ENCODE assay signal across 8 mouse cellular contexts in genomic region chr6:40471720-40472010, GRCm38 (mm10). TPM values are rescaled to one million over a fixed set of nuclear protein-coding genes. Genes with fewer than 3 reads are reported as not detected.
A peak's percentile ranks its signal among the peaks of the same experiment; 100 is the strongest.
DNase-seq lines count a peak whose midpoint lies in the region; ATAC-seq and TF ChIP-seq lines count a peak whose summit lies in the region.
"Had no signal": no experiment of that assay in that cellular context is flagged by ENCODE, and none has a peak within 500 bp of the region (broad histone marks: within the 10 kb centered on the region; RNA-seq: fewer than 3 reads in every experiment).

No protein-coding gene starts in this region.

- 2% methylated on average over 7 of the region's 7 CpGs for WGBS in lung, postnatal 0 days
- whole genome bisulfite sequencing in embryonic facial prominence, embryonic 13.5 days, result under 1% methylated on average over 7 of the region's 7 CpGs
- WGBS in intestine, postnatal 0 days, result under 1% methylated on average over 7 of the region's 7 CpGs
- WGBS in small intestine, adult 2 months, result under 1% methylated on average over 7 of the region's 7 CpGs

- peak overlapping the region; percentile 76 for H3K9ac ChIP-seq in lung, postnatal 0 days (replicated peaks; ENCODE audit: low read depth)
- peak overlapping the region; percentile 97 for H3K9ac ChIP-seq in embryonic facial prominence, embryonic 13.5 days
- peak overlapping the region; percentile 81 for H3K9ac ChIP-seq in intestine, postnatal 0 days (ENCODE audit: low read depth, low read length)

- peaks cover 3% of the 10 kb centered on the region; the same call in 1 of the 2 replicates for H3K4me1 ChIP-seq in lung, postnatal 0 days (ENCODE audit: insufficient read depth, low read depth, low read length)
- peaks cover 11% of the 10 kb centered on the region for H3K4me1 ChIP-seq in embryonic facial prominence, embryonic 13.5 days
- H3K4me1 ChIP-seq in intestine, postnatal 0 days (replicated peaks; ENCODE audit: control insufficient read depth, insufficient read depth, low read length), result no peaks in the 10 kb centered on the region; the same call in 1 of the 2 replicates
- peaks cover 3% of the 10 kb centered on the region; the same call in 1 of the 2 replicates for H3K4me1 ChIP-seq in small intestine, adult 2 months (ENCODE audit: control insufficient read depth, insufficient read depth, insufficient read length, low read length)

- peak overlapping the region; percentile 52 for H3K4me2 ChIP-seq in lung, postnatal 0 days (replicated peaks; ENCODE audit: low read depth, low read length)
- peak overlapping the region; percentile 67 for H3K4me2 ChIP-seq in embryonic facial prominence, embryonic 13.5 days
- peak overlapping the region; percentile 77 for H3K4me2 ChIP-seq in intestine, postnatal 0 days (replicated peaks; ENCODE audit: low read depth)

- no peak for TF ChIP-seq POLR2A in small intestine, adult 2 months (IDR thresholded peaks at IDR 0.05; ENCODE audit: low read depth, low read length)

- no peak for DNase-seq in lung, postnatal 0 days (ENCODE audit: low spot score)
- no peak for DNase-seq in lung, postnatal 10 days
- DNase-seq in retina, embryonic 14.5 days (ENCODE audit: low spot score), result no peak

- H3K4me3 ChIP-seq in lung, postnatal 0 days (ENCODE audit: low read depth, low read length), result peak overlapping the region; percentile 66
- peak overlapping the region; percentile 78 for H3K4me3 ChIP-seq in embryonic facial prominence, embryonic 13.5 days
- H3K4me3 ChIP-seq in intestine, postnatal 0 days (ENCODE audit: low read depth, low read length), result peak overlapping the region; percentile 74
- H3K4me3 ChIP-seq in small intestine, adult 2 months (ENCODE audit: low read depth, low read length), result peak overlapping the region; percentile 99

- H3K27ac ChIP-seq in lung, postnatal 0 days (ENCODE audit: low read length), result peak overlapping the region; percentile 95
- H3K27ac ChIP-seq in embryonic facial prominence, embryonic 13.5 days, result peak overlapping the region; percentile 98
- peak overlapping the region; percentile 90 for H3K27ac ChIP-seq in intestine, postnatal 0 days (ENCODE audit: low read depth, low read length)
- peak overlapping the region; percentile 93 for H3K27ac ChIP-seq in small intestine, adult 2 months (ENCODE audit: insufficient read depth, low read depth, low read length)

- no peaks in the 10 kb centered on the region for H3K27me3 ChIP-seq in lung, postnatal 0 days (replicated peaks; ENCODE audit: insufficient read depth, low read length)
- no peaks in the 10 kb centered on the region for H3K27me3 ChIP-seq in embryonic facial prominence, embryonic 13.5 days
- no peaks in the 10 kb centered on the region for H3K27me3 ChIP-seq in intestine, postnatal 0 days (replicated peaks; ENCODE audit: control insufficient read depth, insufficient read depth, low read length)
- no peaks in the 10 kb centered on the region for H3K27me3 ChIP-seq in small intestine, adult 2 months (ENCODE audit: control insufficient read depth, insufficient read depth, low read length)

- no peak for TF ChIP-seq CTCF in lung, postnatal 0 days (IDR thresholded peaks at IDR 0.05)
- TF ChIP-seq CTCF in intestine, postnatal 0 days (IDR thresholded peaks at IDR 0.05; ENCODE audit: low read depth), result no peak
- TF ChIP-seq CTCF in small intestine, adult 2 months (IDR thresholded peaks at IDR 0.05; ENCODE audit: extremely low read depth, insufficient read length, insufficient replicate concordance, low read depth, low read length), result no peak

- no peaks in the 10 kb centered on the region for H3K9me3 ChIP-seq in lung, postnatal 0 days (ENCODE audit: low read length)
- H3K9me3 ChIP-seq in embryonic facial prominence, embryonic 13.5 days, result no peaks in the 10 kb centered on the region
- H3K9me3 ChIP-seq in intestine, postnatal 0 days (ENCODE audit: control insufficient read depth), result no peaks in the 10 kb centered on the region

- H3K36me3 ChIP-seq in lung, postnatal 0 days (ENCODE audit: insufficient read depth, low read length), result peaks cover 20% of the 10 kb centered on the region; the same call in 1 of the 2 replicates
- H3K36me3 ChIP-seq in embryonic facial prominence, embryonic 13.5 days, result peaks cover 32% of the 10 kb centered on the region
- peaks cover 31% of the 10 kb centered on the region for H3K36me3 ChIP-seq in intestine, postnatal 0 days (ENCODE audit: control insufficient read depth, insufficient read depth)
- H3K36me3 ChIP-seq in small intestine, adult 2 months (ENCODE audit: control insufficient read depth, insufficient read depth, low read length), result peaks cover 24% of the 10 kb centered on the region

- ATAC-seq in lung, postnatal 0 days, result peak; percentile 4; the same call in 1 of the 2 replicates
- ATAC-seq in embryonic facial prominence, embryonic 13.5 days (ENCODE audit: insufficient number of reproducible peaks, insufficient read depth, low FRiP score, low TSS enrichment, low read depth), result 0 out of 2 replicates have a peak, but pooled peaks have one; percentile 3
- ATAC-seq in intestine, postnatal 0 days, result no peak
- no peak for ATAC-seq in monocyte, adult 5-6 weeks (replicated peaks; ENCODE audit: insufficient number of reproducible peaks, low FRiP score, low TSS enrichment, poor library complexity, severe bottlenecking)

- TF ChIP-seq EP300 in lung, postnatal 0 days (IDR thresholded peaks at IDR 0.05), result no peak

RNA-seq across cellular contexts. Expression of gene Ssbp1, which starts 0.5 kb away (rescaled TPM):
- polyA plus RNA-seq in lung, postnatal 0 days (2015; fragmentation: Nextera tagmentation; extraction: Ambion mirVana), result 100 and 105 TPM in 2 replicates
- polyA plus RNA-seq in embryonic facial prominence, embryonic 13.5 days (2015; fragmentation: Nextera tagmentation; extraction: Ambion mirVana), result 185 and 223 TPM in 2 replicates
- 82.8 and 89.1 TPM in 2 replicates for polyA plus RNA-seq in intestine, postnatal 0 days (2015; fragmentation: Nextera tagmentation; extraction: Ambion mirVana)
- 2.2 and 3.3 TPM in 2 replicates for polyA plus RNA-seq in small intestine, adult 2 months (2012; rRNA removed)
- 42.9 to 67.8 TPM (median 47.2 TPM) in 3 replicates for total RNA-seq in monocyte, adult 5-6 weeks (2017)

RNA-seq across cellular contexts. Expression of gene Tas2r137, which starts 19.4 kb away (rescaled TPM):
- not detected in 2 replicates for polyA plus RNA-seq in lung, postnatal 0 days (2015; fragmentation: Nextera tagmentation; extraction: Ambion mirVana)
- polyA plus RNA-seq in embryonic facial prominence, embryonic 13.5 days (2015; fragmentation: Nextera tagmentation; extraction: Ambion mirVana), result not detected in 2 replicates
- polyA plus RNA-seq in intestine, postnatal 0 days (2015; fragmentation: Nextera tagmentation; extraction: Ambion mirVana), result not detected in 2 replicates
- not detected in 2 replicates for polyA plus RNA-seq in small intestine, adult 2 months (2012; rRNA removed)
- not detected in 3 replicates for total RNA-seq in monocyte, adult 5-6 weeks (2017)
- total RNA-seq: hematopoietic stem cell, adult 5-6 weeks had no signal

RNA-seq across cellular contexts. Expression of gene Tas2r108, which starts 21.7 kb away (rescaled TPM):
- polyA plus RNA-seq in lung, postnatal 0 days (2015; fragmentation: Nextera tagmentation; extraction: Ambion mirVana), result not detected in 2 replicates
- 0.28 TPM in 1 of 2 replicates, not detected in the other for polyA plus RNA-seq in embryonic facial prominence, embryonic 13.5 days (2015; fragmentation: Nextera tagmentation; extraction: Ambion mirVana)
- polyA plus RNA-seq in intestine, postnatal 0 days (2015; fragmentation: Nextera tagmentation; extraction: Ambion mirVana), result not detected in 2 replicates
- not detected in 2 replicates for polyA plus RNA-seq in small intestine, adult 2 months (2012; rRNA removed)
- total RNA-seq in monocyte, adult 5-6 weeks (2017), result not detected in 3 replicates
- total RNA-seq: hematopoietic stem cell, adult 5-6 weeks had no signal

RNA-seq across cellular contexts. Expression of gene Wee2, which starts 32.8 kb away (rescaled TPM):
- polyA plus RNA-seq in lung, postnatal 0 days (2015; fragmentation: Nextera tagmentation; extraction: Ambion mirVana), result not detected in 2 replicates
- not detected in 2 replicates for polyA plus RNA-seq in embryonic facial prominence, embryonic 13.5 days (2015; fragmentation: Nextera tagmentation; extraction: Ambion mirVana)
- polyA plus RNA-seq in intestine, postnatal 0 days (2015; fragmentation: Nextera tagmentation; extraction: Ambion mirVana), result not detected in 2 replicates
- polyA plus RNA-seq in small intestine, adult 2 months (2012; rRNA removed), result not detected in 2 replicates
- 0.19 TPM in 1 of 3 replicates, not detected in the others for total RNA-seq in monocyte, adult 5-6 weeks (2017)
- total RNA-seq: hematopoietic stem cell, adult 5-6 weeks had no signal

RNA-seq across cellular contexts. Expression of gene E330009J07Rik, which starts 35.7 kb away (rescaled TPM):
- 7.5 and 9.8 TPM in 2 replicates for polyA plus RNA-seq in lung, postnatal 0 days (2015; fragmentation: Nextera tagmentation; extraction: Ambion mirVana)
- 9.6 and 10.8 TPM in 2 replicates for polyA plus RNA-seq in embryonic facial prominence, embryonic 13.5 days (2015; fragmentation: Nextera tagmentation; extraction: Ambion mirVana)
- polyA plus RNA-seq in intestine, postnatal 0 days (2015; fragmentation: Nextera tagmentation; extraction: Ambion mirVana), result 4.4 TPM in 2 replicates
- polyA plus RNA-seq in small intestine, adult 2 months (2012; rRNA removed), result 2.9 TPM in 2 replicates
- 6.1 to 9.0 TPM (median 8.2 TPM) in 3 replicates for total RNA-seq in monocyte, adult 5-6 weeks (2017)

Comparison
In these comparisons a context has a peak if more than half of its experiments do, and no peak if none do; other contexts are left out.
1. ATAC-seq: peak in lung, postnatal 0 days (single experiment) and embryonic facial prominence, embryonic 13.5 days (single experiment); none in intestine, postnatal 0 days (single experiment) and monocyte, adult 5-6 weeks (single experiment).
2. RNA of gene Ssbp1, which starts 0.5 kb away (polyA plus RNA-seq): 185 to 223 TPM in embryonic facial prominence, embryonic 13.5 days, 100 to 105 TPM in lung, postnatal 0 days and 82.8 to 89.1 TPM in intestine, postnatal 0 days; 2.2 to 3.3 TPM in small intestine, adult 2 months; every median in the first group is over 10 times any median in the second.
3. Peak in every context shown above with its lines, with median percentiles within 50 percentile points of each other: H3K27ac ChIP-seq, H3K4me2 ChIP-seq, H3K4me3 ChIP-seq and H3K9ac ChIP-seq.